Mouse (Mus musculus): Measurements from ENCODE around the gene 4930595D18Rik.

4930595D18Rik gene

DNA sequence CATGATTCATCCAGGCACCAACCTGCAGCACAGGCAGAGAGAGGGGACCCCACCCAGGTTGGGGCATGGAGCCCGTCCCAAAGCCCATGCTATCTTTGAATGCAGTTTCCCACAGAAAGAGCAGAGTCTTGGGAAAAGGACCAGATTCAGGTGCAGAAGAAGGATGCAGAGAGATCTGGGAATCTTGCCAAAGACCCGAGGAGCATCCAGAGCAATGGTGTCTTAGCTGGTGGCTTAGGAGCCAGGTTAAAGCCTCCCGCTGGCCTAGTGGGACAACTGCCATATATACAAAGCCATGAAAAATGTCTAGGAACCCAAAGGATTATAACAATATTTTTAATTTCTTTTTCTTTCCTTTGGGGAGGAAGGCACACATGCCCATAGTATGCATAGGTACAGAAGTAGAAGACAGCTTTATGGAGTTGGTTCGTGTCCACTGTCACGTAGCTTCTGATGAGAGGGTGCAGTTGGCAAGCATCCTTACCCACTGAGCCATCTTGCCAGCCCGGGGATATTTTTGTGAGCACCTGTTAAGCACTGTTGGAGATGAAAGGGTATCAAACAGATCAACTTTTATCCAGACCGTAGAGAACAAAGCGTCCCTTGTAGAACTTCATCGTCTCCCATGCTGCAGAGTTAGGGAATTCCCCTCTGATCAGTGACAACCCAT lies 63.2 kb downstream of the 4930595D18Rik start:
- CTCF ChIA-PET: interaction anchor here in 3 of 4 experiments (0.6 to 1.5 kb wide), 5 partner anchors 9 to 129 kb away, joined by 3 to 4 read pairs (median 3); no protein-coding TSS in a partner anchor
- POLR2A ChIA-PET: interaction anchor here in 3 of 4 experiments (0.7 to 1.8 kb wide), 4 partner anchors 10 to 113 kb away, joined by 3 to 5 read pairs (median 4); no protein-coding TSS in a partner anchor

GRCm38 (mm10) chr12:111119506-111120085 lies 64.7 kb downstream of the 4930595D18Rik start:
- ChIA-PET CTCF (interaction anchor here in 3 of 4 experiments (0.5 to 1.3 kb wide), 3 partner anchors 76 to 336 kb away, joined by 3 to 4 read pairs (median 3); no protein-coding TSS in a partner anchor), POLR2A (interaction anchor here in 1 of 4 experiments (0.5 to 0.6 kb wide), 2 partner anchors 73 to 253 kb away, joined by 3 read pairs; no protein-coding TSS in a partner anchor)

- ChIA-PET CTCF (interaction anchor here in 3 of 4 experiments (0.6 to 1.4 kb wide), 3 partner anchors 8 to 81 kb away, joined by 3 to 4 read pairs (median 4); no protein-coding TSS in a partner anchor), POLR2A (interaction anchor here in 1 of 4 experiments (0.6 to 2.1 kb wide), 9 partner anchors 10 to 48 kb away, joined by 3 to 5 read pairs (median 3); no protein-coding TSS in a partner anchor)
These were observed 69.7 kb downstream of the 4930595D18Rik start for GRCm38 (mm10) chr12:111114593-111114992.

GRCm38 (mm10) chr12:111111176-111111575 lies 73.1 kb downstream of the 4930595D18Rik start:
- CTCF ChIA-PET: interaction anchor here in 2 of 4 experiments (0.6 to 2.3 kb wide), 4 partner anchors 11 to 451 kb away, joined by 3 to 6 read pairs (median 3); no protein-coding TSS in a partner anchor
- POLR2A ChIA-PET: interaction anchor here in 1 of 4 experiments (0.5 to 1.5 kb wide), 4 partner anchors 10 to 1720 kb away, joined by 3 to 5 read pairs (median 3); no protein-coding TSS in a partner anchor

Measured in embryonic stem cell, embryonic (primary cell).